12 mouse cellular contexts compared by ENCODE assay signal in the genomic region with DNA sequence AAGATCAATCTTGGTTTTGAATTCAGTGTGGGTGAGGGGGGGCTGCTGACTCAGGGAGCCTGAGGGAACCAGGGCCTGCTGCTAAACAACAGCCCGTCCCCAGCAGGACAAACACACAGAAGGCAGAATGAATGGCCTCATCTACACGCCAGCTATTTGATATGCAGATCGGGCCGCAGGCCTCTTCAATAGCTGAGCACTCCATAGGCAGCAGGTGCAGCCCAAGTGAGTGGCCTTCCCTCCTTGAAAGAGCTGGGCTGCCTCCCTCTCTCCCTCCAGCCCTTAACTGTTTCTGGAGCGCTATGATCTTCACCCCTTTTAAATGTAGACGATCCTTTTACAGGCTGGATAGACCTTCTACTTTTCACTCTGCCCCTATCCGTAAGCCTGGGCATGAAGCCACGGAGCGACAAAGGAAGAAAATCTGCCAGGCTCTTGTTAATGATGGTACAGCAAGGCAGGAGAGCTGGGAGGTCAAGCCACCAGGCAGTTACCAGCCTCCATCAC.
DNase-seq lines count a peak whose midpoint lies in the region; ATAC-seq lines count a peak whose summit lies in the region.
"Had no signal": no experiment of that assay in that cellular context is flagged by ENCODE, and none has a peak within 500 bp of the region (broad histone marks: within the 10 kb centered on the region; RNA-seq: fewer than 3 reads in every experiment).

No protein-coding gene starts in this region.

- no peaks in the 10 kb centered on the region for H3K27me3 ChIP-seq in hindbrain, embryonic 10.5 days (ENCODE audit: insufficient read depth, poor library complexity, severe bottlenecking)
- H3K27me3 ChIP-seq in midbrain, embryonic 16.5 days (ENCODE audit: control insufficient read depth, insufficient read depth, low read depth, low read length): no peaks in the 10 kb centered on the region
- peaks cover 18% of the 10 kb centered on the region; the same call in 1 of the 2 replicates for H3K27me3 ChIP-seq in limb, embryonic 10.5 days (ENCODE audit: low read depth, poor library complexity, severe bottlenecking)
- H3K27me3 ChIP-seq: Patski had no signal

- peak overlapping the region; percentile 93 for H3K27ac ChIP-seq in hindbrain, embryonic 10.5 days
- H3K27ac ChIP-seq in midbrain, embryonic 16.5 days (ENCODE audit: low read length): peak overlapping the region; percentile 80
- no peak overlapping the region for H3K27ac ChIP-seq in limb, embryonic 10.5 days

- H3K4me3 ChIP-seq in hindbrain, embryonic 10.5 days: peak overlapping the region; percentile 38
- H3K4me3 ChIP-seq in midbrain, embryonic 16.5 days (ENCODE audit: low read depth, low read length): no peak overlapping the region
- no peak overlapping the region for H3K4me3 ChIP-seq in limb, embryonic 10.5 days

- peak overlapping the region; percentile 22 for H3K4me2 ChIP-seq in midbrain, embryonic 16.5 days (ENCODE audit: low read length)

- peaks cover 75% of the 10 kb centered on the region for H3K4me1 ChIP-seq in hindbrain, embryonic 10.5 days (replicated peaks)
- peaks cover 55% of the 10 kb centered on the region for H3K4me1 ChIP-seq in midbrain, embryonic 16.5 days (ENCODE audit: control insufficient read depth, insufficient read depth, low read length)
- peaks cover 35% of the 10 kb centered on the region for H3K4me1 ChIP-seq in limb, embryonic 10.5 days

- DNase-seq in cerebellum, postnatal 10 days: peak; percentile 77 to 82
- DNase-seq in cerebellum, adult 18-20 months: no peak
- DNase-seq in embryo, embryonic 10.5 days (ENCODE audit: low spot score): peak; percentile 80
- DNase-seq in hindbrain, embryonic 10.5 days (ENCODE audit: low spot score): peak; percentile 81
- no peak for DNase-seq in heart, postnatal 4 days
- DNase-seq in spleen, adult 18-20 months: no peak
- DNase-seq in limb, embryonic 10.5 days (ENCODE audit: low spot score): no peak
- DNase-seq: gastrocnemius, postnatal 36 days; heart, postnatal 36 days; liver had no signal

- ATAC-seq in midbrain, embryonic 16.5 days: peak; percentile 70
- ATAC-seq: Patski had no signal

- WGBS in hindbrain, embryonic 10.5 days: 15% methylated on average over 9 of the region's 9 CpGs
- WGBS in midbrain, embryonic 16.5 days: 5% methylated on average over 9 of the region's 9 CpGs
- 30% methylated on average over 9 of the region's 9 CpGs for WGBS in limb, embryonic 10.5 days

- no peaks in the 10 kb centered on the region for H3K9me3 ChIP-seq in hindbrain, embryonic 10.5 days
- no peaks in the 10 kb centered on the region for H3K9me3 ChIP-seq in midbrain, embryonic 16.5 days (replicated peaks; ENCODE audit: control insufficient read depth, low read length, poor library complexity, severe bottlenecking)
- no peaks in the 10 kb centered on the region for H3K9me3 ChIP-seq in limb, embryonic 10.5 days (replicated peaks)

- H3K9ac ChIP-seq in midbrain, embryonic 16.5 days (ENCODE audit: low read depth, low read length): peak overlapping the region; percentile 22; the same call in 1 of the 2 replicates

- no peaks in the 10 kb centered on the region for H3K36me3 ChIP-seq in hindbrain, embryonic 10.5 days
- no peaks in the 10 kb centered on the region for H3K36me3 ChIP-seq in midbrain, embryonic 16.5 days (ENCODE audit: control insufficient read depth, insufficient read depth, low read length)
- no peaks in the 10 kb centered on the region for H3K36me3 ChIP-seq in limb, embryonic 10.5 days

Comparison
In these comparisons a context has a peak if more than half of its experiments do, and no peak if none do; other contexts are left out.
1. DNase-seq: peak in cerebellum, postnatal 10 days (2 of 2), embryo, embryonic 10.5 days (single experiment) and hindbrain, embryonic 10.5 days (single experiment); none in cerebellum, adult 18-20 months (0 of 2), heart, postnatal 4 days (single experiment), spleen, adult 18-20 months (0 of 2) and limb, embryonic 10.5 days (single experiment).